Mouse (Mus musculus): ENCODE data around the gene Gsg1. TPM values are rescaled to one million over a fixed set of nuclear protein-coding genes. Genes with fewer than 3 reads are reported as not detected.

Gene Gsg1
- polyA plus RNA-seq, 1 experiment, result not detected

GRCm38 (mm10) chr6:135276474-135277295 lies 22.5 kb upstream of the Gsg1 start:
- no peaks in the 10 kb centered on the region for H3K9me3 ChIP-seq (replicated peaks; ENCODE audit: control insufficient read depth, insufficient read depth, low read length, poor library complexity, severe bottlenecking)
- H3K9ac ChIP-seq (ENCODE audit: low read depth, poor library complexity, severe bottlenecking), result no peak overlapping the region
- TF ChIP-seq EP300 (IDR thresholded peaks at IDR 0.05; ENCODE audit: insufficient read depth, low read depth, low read length), result no peak
- no peak for TF ChIP-seq POLR2A (IDR thresholded peaks at IDR 0.05; ENCODE audit: insufficient read depth, low read length)
- TF ChIP-seq CTCF (IDR thresholded peaks at IDR 0.05; ENCODE audit: low read depth, low read length), result no peak
- no peaks in the 10 kb centered on the region for H3K4me1 ChIP-seq (ENCODE audit: control insufficient read depth, insufficient read depth, low read length)
- H3K27ac ChIP-seq (ENCODE audit: insufficient read depth, low read length), result no peak overlapping the region
- no peaks in the 10 kb centered on the region for H3K36me3 ChIP-seq (ENCODE audit: control insufficient read depth, insufficient read depth, low read length, poor library complexity, severe bottlenecking)
- no peaks in the 10 kb centered on the region for H3K27me3 ChIP-seq (ENCODE audit: control insufficient read depth, insufficient read depth, low read length, poor library complexity, severe bottlenecking)
- no peak overlapping the region for H3K4me3 ChIP-seq (ENCODE audit: low read depth, low read length)

GRCm38 (mm10) chr6:135275231-135275630 lies 21.1 kb upstream of the Gsg1 start:
- TF ChIP-seq EP300 (IDR thresholded peaks at IDR 0.05; ENCODE audit: insufficient read depth, low read depth, low read length), result no peak
- TF ChIP-seq CTCF (IDR thresholded peaks at IDR 0.05; ENCODE audit: low read depth, low read length), result no peak
- TF ChIP-seq POLR2A (IDR thresholded peaks at IDR 0.05; ENCODE audit: insufficient read depth, low read length), result no peak

GRCm38 (mm10) chr6:135273066-135273465 lies 18.9 kb upstream of the Gsg1 start:
- Histone ChIP-seq H3K4me3 (ENCODE audit: low read depth, low read length) (no peak overlapping the region), H3K27me3 (ENCODE audit: control insufficient read depth, insufficient read depth, low read length, poor library complexity, severe bottlenecking) (no peaks in the 10 kb centered on the region), H3K9me3 (replicated peaks; ENCODE audit: control insufficient read depth, insufficient read depth, low read length, poor library complexity, severe bottlenecking) (no peaks in the 10 kb centered on the region), H3K9ac (ENCODE audit: low read depth, poor library complexity, severe bottlenecking) (no peak overlapping the region), H3K36me3 (ENCODE audit: control insufficient read depth, insufficient read depth, low read length, poor library complexity, severe bottlenecking) (no peaks in the 10 kb centered on the region), H3K27ac (ENCODE audit: insufficient read depth, low read length) (no peak overlapping the region), H3K4me1 (ENCODE audit: control insufficient read depth, insufficient read depth, low read length) (no peaks in the 10 kb centered on the region)
- no peak for TF ChIP-seq CTCF (IDR thresholded peaks at IDR 0.05; ENCODE audit: low read depth, low read length)
- TF ChIP-seq POLR2A (IDR thresholded peaks at IDR 0.05; ENCODE audit: insufficient read depth, low read length), result no peak
- TF ChIP-seq EP300 (IDR thresholded peaks at IDR 0.05; ENCODE audit: insufficient read depth, low read depth, low read length), result no peak

More at GRCm38 (mm10) chr6:135275231-135275630, 21.1 kb upstream of the Gsg1 start:
- Histone ChIP-seq H3K4me1 (ENCODE audit: control insufficient read depth, insufficient read depth, low read length) (no peaks in the 10 kb centered on the region), H3K27me3 (ENCODE audit: control insufficient read depth, insufficient read depth, low read length, poor library complexity, severe bottlenecking) (no peaks in the 10 kb centered on the region), H3K36me3 (ENCODE audit: control insufficient read depth, insufficient read depth, low read length, poor library complexity, severe bottlenecking) (no peaks in the 10 kb centered on the region), H3K9ac (ENCODE audit: low read depth, poor library complexity, severe bottlenecking) (no peak overlapping the region), H3K27ac (ENCODE audit: insufficient read depth, low read length) (no peak overlapping the region), H3K9me3 (replicated peaks; ENCODE audit: control insufficient read depth, insufficient read depth, low read length, poor library complexity, severe bottlenecking) (no peaks in the 10 kb centered on the region), H3K4me3 (ENCODE audit: low read depth, low read length) (no peak overlapping the region)

GRCm38 (mm10) chr6:135271761-135272160 lies 17.6 kb upstream of the Gsg1 start:
- Histone ChIP-seq H3K4me1 (ENCODE audit: control insufficient read depth, insufficient read depth, low read length) (no peaks in the 10 kb centered on the region), H3K9ac (ENCODE audit: low read depth, poor library complexity, severe bottlenecking) (no peak overlapping the region), H3K4me3 (ENCODE audit: low read depth, low read length) (no peak overlapping the region), H3K36me3 (ENCODE audit: control insufficient read depth, insufficient read depth, low read length, poor library complexity, severe bottlenecking) (no peaks in the 10 kb centered on the region), H3K9me3 (replicated peaks; ENCODE audit: control insufficient read depth, insufficient read depth, low read length, poor library complexity, severe bottlenecking) (no peaks in the 10 kb centered on the region), H3K27me3 (ENCODE audit: control insufficient read depth, insufficient read depth, low read length, poor library complexity, severe bottlenecking) (no peaks in the 10 kb centered on the region), H3K27ac (ENCODE audit: insufficient read depth, low read length) (no peak overlapping the region)
- no peak for TF ChIP-seq EP300 (IDR thresholded peaks at IDR 0.05; ENCODE audit: insufficient read depth, low read depth, low read length)
- no peak for TF ChIP-seq POLR2A (IDR thresholded peaks at IDR 0.05; ENCODE audit: insufficient read depth, low read length)
- no peak for TF ChIP-seq CTCF (IDR thresholded peaks at IDR 0.05; ENCODE audit: low read depth, low read length)

- Histone ChIP-seq H3K4me3 (ENCODE audit: low read depth, low read length) (no peak overlapping the region), H3K4me1 (ENCODE audit: control insufficient read depth, insufficient read depth, low read length) (no peaks in the 10 kb centered on the region), H3K9ac (ENCODE audit: low read depth, poor library complexity, severe bottlenecking) (no peak overlapping the region), H3K27me3 (ENCODE audit: control insufficient read depth, insufficient read depth, low read length, poor library complexity, severe bottlenecking) (no peaks in the 10 kb centered on the region), H3K36me3 (ENCODE audit: control insufficient read depth, insufficient read depth, low read length, poor library complexity, severe bottlenecking) (no peaks in the 10 kb centered on the region), H3K27ac (ENCODE audit: insufficient read depth, low read length) (no peak overlapping the region), H3K9me3 (replicated peaks; ENCODE audit: control insufficient read depth, insufficient read depth, low read length, poor library complexity, severe bottlenecking) (no peaks in the 10 kb centered on the region)
- TF ChIP-seq POLR2A (IDR thresholded peaks at IDR 0.05; ENCODE audit: insufficient read depth, low read length) (no peak), EP300 (IDR thresholded peaks at IDR 0.05; ENCODE audit: insufficient read depth, low read depth, low read length) (no peak), CTCF (IDR thresholded peaks at IDR 0.05; ENCODE audit: low read depth, low read length) (no peak)
Observed at GRCm38 (mm10) chr6:135269626-135270025, 15.5 kb upstream of the Gsg1 start.

- Histone ChIP-seq H3K27me3 (ENCODE audit: control insufficient read depth, insufficient read depth, low read length, poor library complexity, severe bottlenecking) (no peaks in the 10 kb centered on the region), H3K36me3 (ENCODE audit: control insufficient read depth, insufficient read depth, low read length, poor library complexity, severe bottlenecking) (no peaks in the 10 kb centered on the region), H3K9ac (ENCODE audit: low read depth, poor library complexity, severe bottlenecking) (no peak overlapping the region), H3K27ac (ENCODE audit: insufficient read depth, low read length) (no peak overlapping the region), H3K4me3 (ENCODE audit: low read depth, low read length) (no peak overlapping the region), H3K9me3 (replicated peaks; ENCODE audit: control insufficient read depth, insufficient read depth, low read length, poor library complexity, severe bottlenecking) (peaks cover 5% of the 10 kb centered on the region; the same call in 1 of the 2 replicates), H3K4me1 (ENCODE audit: control insufficient read depth, insufficient read depth, low read length) (no peaks in the 10 kb centered on the region)
- no peak for TF ChIP-seq EP300 (IDR thresholded peaks at IDR 0.05; ENCODE audit: insufficient read depth, low read depth, low read length)
- TF ChIP-seq CTCF (IDR thresholded peaks at IDR 0.05; ENCODE audit: low read depth, low read length), result no peak
- no peak for TF ChIP-seq POLR2A (IDR thresholded peaks at IDR 0.05; ENCODE audit: insufficient read depth, low read length)
Observed at GRCm38 (mm10) chr6:135268392-135268791, 14.2 kb upstream of the Gsg1 start.
